Mouse (Mus musculus): ENCODE results near the gene Cryz. TPM values are rescaled to one million over a fixed set of nuclear protein-coding genes. Genes with fewer than 3 reads are reported as not detected.

Cryz gene
- polyA plus RNA-seq, 1 experiment from 2014 or later, result 55.6 TPM

GRCm38 (mm10) chr3:154649411-154650285, 53.1 kb downstream of the Cryz start:
- Histone ChIP-seq H3K9me3 (ENCODE audit: control insufficient read depth) (no peaks in the 10 kb centered on the region), H3K27me3 (replicated peaks; ENCODE audit: control insufficient read depth, insufficient read depth, low read length) (no peaks in the 10 kb centered on the region), H3K27ac (ENCODE audit: low read depth, low read length) (no peak overlapping the region), H3K9ac (ENCODE audit: low read depth, low read length) (no peak overlapping the region), H3K4me2 (replicated peaks; ENCODE audit: low read depth) (no peak overlapping the region), H3K4me3 (ENCODE audit: low read depth, low read length) (no peak overlapping the region), H3K4me1 (replicated peaks; ENCODE audit: control insufficient read depth, insufficient read depth, low read length) (no peaks in the 10 kb centered on the region), H3K36me3 (ENCODE audit: control insufficient read depth, insufficient read depth) (no peaks in the 10 kb centered on the region)
- ATAC-seq, result no peak
- TF ChIP-seq CTCF (IDR thresholded peaks at IDR 0.05; ENCODE audit: low read depth), result no peak
- 75% methylated on average over 20 of the region's 20 CpGs for WGBS

- no peak for ATAC-seq
These were observed 54.8 kb downstream of the Cryz start for GRCm38 (mm10) chr3:154651192-154651821.

GRCm38 (mm10) chr3:154652581-154653420, 56.3 kb downstream of the Cryz start:
- H3K4me3 ChIP-seq (ENCODE audit: low read depth, low read length), result no peak overlapping the region
- no peak overlapping the region for H3K27ac ChIP-seq (ENCODE audit: low read depth, low read length)
- H3K36me3 ChIP-seq (ENCODE audit: control insufficient read depth, insufficient read depth), result no peaks in the 10 kb centered on the region
- H3K4me2 ChIP-seq (replicated peaks; ENCODE audit: low read depth), result no peak overlapping the region
- H3K9ac ChIP-seq (ENCODE audit: low read depth, low read length), result no peak overlapping the region
- 42% methylated on average over 24 of the region's 24 CpGs for WGBS
- no peaks in the 10 kb centered on the region for H3K27me3 ChIP-seq (replicated peaks; ENCODE audit: control insufficient read depth, insufficient read depth, low read length)
- no peaks in the 10 kb centered on the region for H3K4me1 ChIP-seq (replicated peaks; ENCODE audit: control insufficient read depth, insufficient read depth, low read length)
- H3K9me3 ChIP-seq (ENCODE audit: control insufficient read depth), result no peaks in the 10 kb centered on the region
- no peak for ATAC-seq
- peak; percentile 93 for TF ChIP-seq CTCF (IDR thresholded peaks at IDR 0.05; ENCODE audit: low read depth)

More at GRCm38 (mm10) chr3:154651192-154651821, 54.8 kb downstream of the Cryz start:
- 84% methylated on average over 10 of the region's 10 CpGs for WGBS
- no peak for TF ChIP-seq CTCF (IDR thresholded peaks at IDR 0.05; ENCODE audit: low read depth)
- Histone ChIP-seq H3K36me3 (ENCODE audit: control insufficient read depth, insufficient read depth) (no peaks in the 10 kb centered on the region), H3K4me2 (replicated peaks; ENCODE audit: low read depth) (no peak overlapping the region), H3K4me3 (ENCODE audit: low read depth, low read length) (no peak overlapping the region), H3K4me1 (replicated peaks; ENCODE audit: control insufficient read depth, insufficient read depth, low read length) (no peaks in the 10 kb centered on the region), H3K27ac (ENCODE audit: low read depth, low read length) (no peak overlapping the region), H3K27me3 (replicated peaks; ENCODE audit: control insufficient read depth, insufficient read depth, low read length) (no peaks in the 10 kb centered on the region), H3K9ac (ENCODE audit: low read depth, low read length) (no peak overlapping the region), H3K9me3 (ENCODE audit: control insufficient read depth) (no peaks in the 10 kb centered on the region)

- TF ChIP-seq CTCF (IDR thresholded peaks at IDR 0.05; ENCODE audit: low read depth), result no peak
- no peak overlapping the region for H3K9ac ChIP-seq (ENCODE audit: low read depth, low read length)
- H3K4me2 ChIP-seq (replicated peaks; ENCODE audit: low read depth), result no peak overlapping the region
- WGBS, result 75% methylated on average over 5 of the region's 5 CpGs
- H3K9me3 ChIP-seq (ENCODE audit: control insufficient read depth), result no peaks in the 10 kb centered on the region
- H3K4me1 ChIP-seq (replicated peaks; ENCODE audit: control insufficient read depth, insufficient read depth, low read length), result no peaks in the 10 kb centered on the region
- H3K27ac ChIP-seq (ENCODE audit: low read depth, low read length), result no peak overlapping the region
- ATAC-seq, result no peak
- H3K27me3 ChIP-seq (replicated peaks; ENCODE audit: control insufficient read depth, insufficient read depth, low read length), result no peaks in the 10 kb centered on the region
- no peak overlapping the region for H3K4me3 ChIP-seq (ENCODE audit: low read depth, low read length)
- H3K36me3 ChIP-seq (ENCODE audit: control insufficient read depth, insufficient read depth), result no peaks in the 10 kb centered on the region
These were observed 56.9 kb downstream of the Cryz start for GRCm38 (mm10) chr3:154653454-154653853.

GRCm38 (mm10) chr3:154654284-154654683, 57.8 kb downstream of the Cryz start:
- Histone ChIP-seq H3K9me3 (ENCODE audit: control insufficient read depth) (no peaks in the 10 kb centered on the region), H3K36me3 (ENCODE audit: control insufficient read depth, insufficient read depth) (no peaks in the 10 kb centered on the region), H3K9ac (ENCODE audit: low read depth, low read length) (no peak overlapping the region), H3K4me1 (replicated peaks; ENCODE audit: control insufficient read depth, insufficient read depth, low read length) (no peaks in the 10 kb centered on the region), H3K27me3 (replicated peaks; ENCODE audit: control insufficient read depth, insufficient read depth, low read length) (no peaks in the 10 kb centered on the region), H3K4me3 (ENCODE audit: low read depth, low read length) (no peak overlapping the region), H3K4me2 (replicated peaks; ENCODE audit: low read depth) (no peak overlapping the region), H3K27ac (ENCODE audit: low read depth, low read length) (no peak overlapping the region)
- no peak for TF ChIP-seq CTCF (IDR thresholded peaks at IDR 0.05; ENCODE audit: low read depth)
- 43% methylated on average over 6 of the region's 6 CpGs for WGBS
- ATAC-seq, result no peak

GRCm38 (mm10) chr3:154654901-154655300, 58.4 kb downstream of the Cryz start:
- 73% methylated on average over 12 of the region's 12 CpGs for WGBS

More at GRCm38 (mm10) chr3:154654901-154655300, 58.4 kb downstream of the Cryz start:
- H3K27me3 ChIP-seq (replicated peaks; ENCODE audit: control insufficient read depth, insufficient read depth, low read length), result no peaks in the 10 kb centered on the region
- no peak overlapping the region for H3K4me2 ChIP-seq (replicated peaks; ENCODE audit: low read depth)
- TF ChIP-seq CTCF (IDR thresholded peaks at IDR 0.05; ENCODE audit: low read depth), result no peak
- no peak for ATAC-seq
- H3K36me3 ChIP-seq (ENCODE audit: control insufficient read depth, insufficient read depth), result no peaks in the 10 kb centered on the region
- no peak overlapping the region for H3K27ac ChIP-seq (ENCODE audit: low read depth, low read length)
- no peaks in the 10 kb centered on the region for H3K4me1 ChIP-seq (replicated peaks; ENCODE audit: control insufficient read depth, insufficient read depth, low read length)
- H3K9ac ChIP-seq (ENCODE audit: low read depth, low read length), result no peak overlapping the region
- H3K4me3 ChIP-seq (ENCODE audit: low read depth, low read length), result no peak overlapping the region
- H3K9me3 ChIP-seq (ENCODE audit: control insufficient read depth), result no peaks in the 10 kb centered on the region

All from intestine, postnatal 0 days (tissue).